Mouse (Mus musculus) liver, adult 2 months (tissue): Measurements from ENCODE around the gene Cdh23. TPM values are rescaled to one million over a fixed set of nuclear protein-coding genes. Genes with fewer than 3 reads are reported as not detected.

ENCODE experiments used
- DNase-seq: peaks from one replicate; pipeline ENCODE4 v3.0.0-alpha.2; 2011; ENCODE audit warnings: low read depth, low spot score; ENCODE audit errors: extremely low read depth
- H3K27ac ChIP-seq: fragments of 200-500 bp; replicated peaks from 2 replicates; pipeline ENCODE4 v1.5.1; 2012; ENCODE audit warnings: low read depth, mild to moderate bottlenecking, control low read depth, inconsistent platforms, low read length; ENCODE audit not compliant: insufficient read depth
- H3K27me3 ChIP-seq: fragments of 200-500 bp; 2 replicates; pipeline ENCODE4 v1.6.1; 2012; ENCODE audit warnings: mild to moderate bottlenecking, moderate library complexity, low read length, inconsistent platforms; ENCODE audit not compliant: control insufficient read depth, insufficient read depth
- H3K36me3 ChIP-seq: fragments of 200-500 bp; 2 replicates; pipeline ENCODE4 v1.6.1; 2012; ENCODE audit warnings: low read length, inconsistent platforms; ENCODE audit not compliant: control insufficient read depth, insufficient read depth
- H3K4me1 ChIP-seq: fragments of 200-500 bp; 2 replicates; pipeline ENCODE4 v1.6.1; 2011; ENCODE audit warnings: low read length; ENCODE audit not compliant: control insufficient read depth, insufficient read depth
- H3K4me3 ChIP-seq: fragments of 200-500 bp; 2 replicates; pipeline ENCODE4 v1.5.1; 2011; ENCODE audit warnings: low read depth, mild to moderate bottlenecking, control low read depth, low read length, moderate library complexity; ENCODE audit not compliant: insufficient read depth
- H3K79me2 ChIP-seq: fragments of 200-500 bp; 2 replicates; pipeline ENCODE4 v1.6.1; 2012; ENCODE audit warnings: inconsistent platforms, mild to moderate bottlenecking, low read length, moderate library complexity; ENCODE audit not compliant: control insufficient read depth, insufficient read depth
- H3K9ac ChIP-seq: fragments of 200-500 bp; 2 replicates; pipeline ENCODE4 v1.6.1; 2012; ENCODE audit warnings: low read depth, mild to moderate bottlenecking, control low read depth, inconsistent platforms, low read length
- CTCF ChIP-seq: fragments of 200-500 bp; IDR thresholded peaks from 2 replicates; pipeline ENCODE4 v1.5.1; 2011; ENCODE audit warnings: low read depth, low read length, control low read depth
- POLR2A ChIP-seq: fragments of 200-500 bp; IDR thresholded peaks from 2 replicates; pipeline ENCODE4 v1.6.1; 2011; ENCODE audit warnings: low read length, control low read depth; ENCODE audit not compliant: insufficient read depth; ENCODE audit errors: extremely low read depth
- WGBS: fragments of 180-500 bp; shearing (Covaris S2); methylation state at CpG from one replicate; pipeline ENCODE4 v1.1.7; 2018; 5-methylcytosine and 5-hydroxymethylcytosine counted together
- polyA plus RNA-seq: library from polyadenylated mRNA; depleted of rRNA; stranded (reverse); fragments of >200 nt; gene quantifications from 2 replicates; pipeline ENCODE4 v1.2.3, GENCODE M21; 2012
- total RNA-seq: library from RNA; depleted of rRNA; stranded (reverse); fragments of >200 nt; gene quantifications from 2 replicates; pipeline ENCODE4 v1.2.3, GENCODE M21; 2014

The Cdh23 gene
- total and polyA plus RNA-seq, 2 experiments: not detected

DNA sequence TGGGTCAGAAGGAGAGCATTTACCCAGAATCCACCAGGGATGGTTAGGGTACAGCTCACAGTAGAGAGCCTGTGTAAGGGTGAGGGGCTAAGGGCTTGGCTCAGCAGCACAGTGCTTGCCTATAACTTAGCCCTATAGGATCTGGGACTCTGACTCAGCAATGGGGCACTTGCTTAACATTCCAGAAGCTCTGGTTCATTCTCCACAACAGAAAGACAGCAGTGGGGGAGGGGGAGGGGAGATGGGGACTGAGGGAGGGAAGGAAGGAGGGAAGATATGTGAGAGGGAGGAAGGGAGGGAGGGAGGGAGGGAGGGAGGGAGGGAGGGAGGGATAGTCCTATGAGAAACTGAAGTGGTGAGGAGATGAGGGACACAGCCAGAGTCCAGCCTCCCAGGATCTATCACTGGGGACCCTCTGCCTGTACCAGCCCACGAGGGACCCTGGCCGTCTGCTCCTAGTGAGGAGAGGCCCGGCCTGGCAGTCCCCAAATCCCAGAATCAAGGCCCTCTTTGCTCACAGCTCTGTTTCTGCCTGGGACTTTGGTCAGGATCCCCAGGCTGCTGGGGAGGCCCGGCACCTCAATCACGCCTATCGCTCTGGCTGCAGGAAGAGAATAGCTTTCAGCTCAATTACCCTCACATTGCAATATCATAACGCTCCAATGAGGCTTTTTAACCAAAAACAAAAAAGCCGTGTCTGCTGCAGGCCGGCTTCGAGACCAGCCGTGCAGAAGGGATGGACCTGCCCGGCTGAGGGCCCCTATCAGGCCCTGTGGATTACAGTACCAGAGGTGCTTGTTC is 117.4 kb downstream of the Cdh23 start:
- Histone ChIP-seq H3K27ac (no peak overlapping the region), H3K79me2 (no peaks in the 10 kb centered on the region), H3K36me3 (no peaks in the 10 kb centered on the region), H3K27me3 (no peaks in the 10 kb centered on the region), H3K9ac (no peak overlapping the region), H3K4me3 (no peak overlapping the region), H3K4me1 (no peaks in the 10 kb centered on the region)
- WGBS: 95% methylated on average over 12 of the region's 12 CpGs
- TF ChIP-seq POLR2A (no peak), CTCF (no peak)
- no peak for DNase-seq

DNA sequence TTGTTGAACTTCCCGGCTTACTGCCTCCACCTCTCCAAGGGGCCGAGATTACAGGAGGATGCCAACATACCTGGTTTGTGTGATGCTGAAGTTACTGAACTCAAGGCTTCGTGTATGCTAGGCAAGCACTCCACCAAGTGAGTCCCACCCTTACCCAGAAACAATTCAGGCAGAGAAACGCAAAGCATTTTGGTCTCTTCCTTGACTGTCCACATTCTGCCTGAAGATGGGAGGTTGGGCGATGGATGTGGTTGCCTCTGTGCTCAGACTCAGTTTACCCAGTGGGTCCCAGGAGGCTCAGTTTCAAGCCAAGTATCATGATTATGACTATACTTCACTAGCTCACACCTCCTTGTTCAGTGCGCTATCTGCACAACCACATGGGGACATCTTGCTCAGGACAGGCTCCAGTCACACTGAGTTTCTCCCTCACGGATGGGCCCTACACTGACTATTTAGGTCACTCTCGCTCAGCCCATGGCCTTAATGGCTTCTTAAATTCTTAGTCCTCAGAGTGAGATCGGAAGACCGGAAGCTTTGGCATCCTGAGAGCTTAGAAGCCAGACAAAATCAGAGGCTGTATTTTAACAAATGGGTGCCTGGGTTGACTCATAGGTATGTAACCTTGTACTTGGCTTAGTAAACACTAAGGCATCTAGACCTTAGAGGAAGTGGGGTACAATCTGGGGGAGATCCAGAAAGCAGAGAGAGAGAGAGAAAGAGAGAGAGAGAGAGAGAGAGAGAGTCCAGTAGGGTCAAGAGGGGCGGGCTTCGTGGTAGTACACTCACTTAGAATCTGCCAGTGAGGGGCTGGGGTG is 118.2 kb downstream of the Cdh23 start:
- 85% methylated on average over 12 of the region's 12 CpGs for WGBS
- TF ChIP-seq CTCF (no peak), POLR2A (no peak)
- Histone ChIP-seq H3K36me3 (no peaks in the 10 kb centered on the region), H3K27me3 (no peaks in the 10 kb centered on the region), H3K4me1 (no peaks in the 10 kb centered on the region), H3K9ac (no peak overlapping the region), H3K4me3 (no peak overlapping the region), H3K79me2 (no peaks in the 10 kb centered on the region), H3K27ac (no peak overlapping the region)
- DNase-seq: no peak

DNA sequence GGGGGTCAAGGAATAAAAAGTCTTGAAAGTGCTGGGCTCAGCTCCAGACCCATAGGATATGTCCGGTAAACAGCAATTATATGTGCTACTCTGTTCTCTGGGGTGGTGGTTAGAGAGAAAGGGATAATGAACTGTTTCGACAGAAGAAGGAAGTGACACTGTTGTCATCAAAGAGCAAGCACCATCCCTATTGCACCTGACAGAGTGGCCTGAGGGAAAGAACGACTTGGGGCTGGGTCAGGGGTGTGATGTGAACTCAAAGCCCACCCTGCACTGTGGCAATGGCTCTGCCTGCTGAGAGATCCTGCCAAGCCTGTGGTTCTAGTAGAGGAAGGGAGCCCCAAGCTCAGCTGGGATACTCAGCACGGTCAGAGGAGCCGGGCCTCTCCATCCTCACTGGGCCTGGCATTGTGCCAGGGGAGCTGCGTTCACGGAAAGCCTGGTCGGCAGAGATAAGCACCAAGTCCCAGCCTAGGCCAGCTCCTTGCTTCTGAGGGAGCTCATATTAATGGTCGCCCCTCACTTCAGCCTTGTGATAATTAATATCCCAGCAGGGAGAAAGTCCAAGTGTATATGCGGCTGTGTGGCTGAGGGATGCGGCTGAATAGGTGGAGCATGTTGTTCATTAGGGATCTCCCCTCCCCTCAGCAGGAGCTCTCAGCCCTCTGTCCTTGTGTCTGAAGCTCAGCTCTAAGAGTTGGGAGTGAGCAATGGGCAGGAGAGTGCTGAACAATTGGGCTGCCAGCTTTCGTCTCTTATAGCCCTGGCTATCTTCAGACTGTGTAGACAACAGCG is 119.0 kb downstream of the Cdh23 start:
- WGBS: 52% methylated on average over 13 of the region's 13 CpGs
- H3K36me3 ChIP-seq: no peaks in the 10 kb centered on the region
- H3K9ac ChIP-seq: no peak overlapping the region
- H3K27ac ChIP-seq: no peak overlapping the region
- DNase-seq: no peak
- no peaks in the 10 kb centered on the region for H3K27me3 ChIP-seq
- no peak for TF ChIP-seq CTCF
- TF ChIP-seq POLR2A: no peak
- no peaks in the 10 kb centered on the region for H3K4me1 ChIP-seq
- no peaks in the 10 kb centered on the region for H3K79me2 ChIP-seq
- no peak overlapping the region for H3K4me3 ChIP-seq

DNA sequence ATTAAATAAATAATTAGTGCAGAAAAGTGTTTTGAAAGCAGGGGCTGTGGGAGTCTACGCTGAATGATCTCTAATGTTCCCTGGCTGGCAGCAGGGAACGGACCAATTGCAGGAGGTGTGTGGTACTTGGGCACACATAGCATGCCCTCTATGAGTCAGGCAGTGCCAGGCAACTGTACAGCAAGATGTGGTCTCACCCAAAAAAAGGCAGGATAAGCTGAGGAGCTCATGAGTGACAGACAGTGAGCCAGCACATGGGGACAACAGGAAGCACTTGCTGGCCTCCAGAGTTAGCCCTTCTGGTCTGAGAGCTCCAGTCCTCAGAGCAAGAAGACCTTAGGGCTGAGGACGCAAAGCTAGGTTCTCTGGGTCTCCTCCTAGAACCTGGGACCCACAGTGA is 121.4 kb downstream of the Cdh23 start:
- TF ChIP-seq POLR2A (no peak), CTCF (no peak)
- WGBS: 79% methylated on average over 3 of the region's 3 CpGs
- DNase-seq: no peak
- Histone ChIP-seq H3K9ac (no peak overlapping the region), H3K27ac (no peak overlapping the region), H3K4me1 (no peaks in the 10 kb centered on the region), H3K4me3 (no peak overlapping the region), H3K79me2 (no peaks in the 10 kb centered on the region), H3K36me3 (no peaks in the 10 kb centered on the region), H3K27me3 (no peaks in the 10 kb centered on the region)

DNA sequence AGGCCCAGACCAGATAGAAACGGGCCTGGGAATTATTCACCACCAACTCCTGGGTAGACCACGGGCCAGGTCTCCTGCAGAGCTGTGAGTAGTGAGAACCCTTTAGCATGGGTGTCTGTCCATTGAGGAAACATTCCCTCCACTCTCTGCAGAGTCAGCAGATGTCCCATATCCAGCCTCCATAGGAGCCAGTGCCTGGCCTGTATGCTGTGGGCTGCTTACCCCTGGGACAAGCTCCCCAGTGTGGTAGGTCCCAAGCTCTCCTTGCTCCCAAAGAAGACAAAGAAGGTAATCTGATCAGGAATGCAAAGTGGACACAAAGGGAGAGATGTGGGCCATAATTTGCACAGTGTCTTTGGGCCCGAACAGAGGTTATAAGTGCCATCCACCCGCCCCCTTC is 124.8 kb downstream of the Cdh23 start:
- Histone ChIP-seq H3K79me2 (no peaks in the 10 kb centered on the region), H3K36me3 (no peaks in the 10 kb centered on the region), H3K27me3 (no peaks in the 10 kb centered on the region), H3K4me1 (no peaks in the 10 kb centered on the region), H3K27ac (no peak overlapping the region), H3K9ac (no peak overlapping the region), H3K4me3 (no peak overlapping the region)
- WGBS: 85% methylated on average over 4 of the region's 4 CpGs
- no peak for DNase-seq
- TF ChIP-seq POLR2A (no peak), CTCF (no peak)
